Mouse (Mus musculus) kidney, postnatal 0 days (tissue): ENCODE data around the gene Dck. TPM values are rescaled to one million over a fixed set of nuclear protein-coding genes. Genes with fewer than 3 reads are reported as not detected.

Experiments
- ATAC-seq: fragments of 200-750 bp; cut with Nextera tagmentation; replicated peaks from 2 replicates; pipeline ENCODE4 v1.8.0; 2017; ENCODE audit warnings: low read depth, moderate number of reproducible peaks, moderate TSS enrichment, moderate library complexity; ENCODE audit not compliant: low FRiP score
- DNase-seq: peaks from one replicate; pipeline ENCODE4 v3.0.0-alpha.2; 2016; ENCODE audit warnings: low spot score
- H3K27ac ChIP-seq: fragments of 300-500 bp; sonication (generic); 2 replicates; pipeline ENCODE4 v1.5.1; 2014; ENCODE audit warnings: mild to moderate bottlenecking
- H3K27me3 ChIP-seq: fragments of 300-500 bp; sonication (generic); 2 replicates; pipeline ENCODE4 v1.6.1; 2014; ENCODE audit warnings: low read length, mixed read lengths; ENCODE audit not compliant: insufficient read depth
- H3K36me3 ChIP-seq: fragments of 300-500 bp; sonication (generic); 2 replicates; pipeline ENCODE4 v1.6.1; 2014; ENCODE audit warnings: low read length, mixed read lengths; ENCODE audit not compliant: insufficient read depth
- H3K4me1 ChIP-seq: fragments of 300-500 bp; sonication (generic); replicated peaks from 2 replicates; pipeline ENCODE4 v1.6.1; 2014; ENCODE audit warnings: antibody characterized with exemption, low read length, mixed read lengths; ENCODE audit not compliant: insufficient read depth
- H3K4me2 ChIP-seq: fragments of 300-500 bp; sonication (generic); 2 replicates; pipeline ENCODE4 v1.6.1; 2014; ENCODE audit warnings: mild to moderate bottlenecking, low read length, moderate library complexity, mixed read lengths
- H3K4me3 ChIP-seq: fragments of 300-500 bp; sonication (generic); replicated peaks from 2 replicates; pipeline ENCODE4 v1.5.1; 2014; ENCODE audit warnings: low read depth, low read length
- H3K9ac ChIP-seq: fragments of 300-500 bp; sonication (generic); 2 replicates; pipeline ENCODE4 v1.6.1; 2014; ENCODE audit warnings: low read depth, low read length
- H3K9me3 ChIP-seq: fragments of 300-500 bp; sonication (generic); replicated peaks from 2 replicates; pipeline ENCODE4 v1.6.1; 2016; ENCODE audit warnings: low read length, inconsistent platforms, mixed read lengths
- CTCF ChIP-seq: IDR thresholded peaks from 2 replicates; pipeline ENCODE4 v1.5.1; 2016; ENCODE audit warnings: antibody characterized with exemption, low read depth, mild to moderate bottlenecking, moderate library complexity
- WGBS: fragments of 180-500 bp; shearing (Covaris S2); extraction: QIAGEN DNeasy Blood & Tissue Kit; methylation state at CpG from one replicate; pipeline ENCODE4 v1.1.7; 2014; 5-methylcytosine and 5-hydroxymethylcytosine counted together
- polyA plus RNA-seq: library from polyadenylated mRNA; unstranded; fragments of >200 nt; fragmentation: Nextera tagmentation; extraction: Ambion mirVana; gene quantifications from 2 replicates; pipeline ENCODE4 v1.2.1, GENCODE M21; 2015

The Dck gene
- polyA plus RNA-seq, 1 experiment from 2014 or later: 20.3 TPM

- H3K4me2 ChIP-seq: peak overlapping the region; percentile 29; the same call in 1 of the 2 replicates
- TF ChIP-seq CTCF: no peak
- WGBS: 38% methylated on average over 6 of the region's 6 CpGs
- H3K4me3 ChIP-seq: no peak overlapping the region
- DNase-seq: peak; percentile 75
- H3K4me1 ChIP-seq: no peaks in the 10 kb centered on the region
- H3K36me3 ChIP-seq: no peaks in the 10 kb centered on the region
- H3K9ac ChIP-seq: no peak overlapping the region
- H3K27ac ChIP-seq: peak overlapping the region; percentile 48; the same call in 1 of the 2 replicates
- H3K9me3 ChIP-seq: no peaks in the 10 kb centered on the region
- no peaks in the 10 kb centered on the region for H3K27me3 ChIP-seq
- ATAC-seq: 0 out of 2 replicates have a peak, but pooled peaks have one; percentile 40
Observed at GRCm38 (mm10) chr5:88797121-88797520, 32.3 kb downstream of the Dck start.

- ATAC-seq (no peak), DNase-seq (no peak)
- H3K4me1 ChIP-seq: no peaks in the 10 kb centered on the region
Observed at GRCm38 (mm10) chr5:88805616-88806015, 40.8 kb downstream of the Dck start.

GRCm38 (mm10) chr5:88806278-88806677 is 41.5 kb downstream of the Dck start:
- 31% methylated on average over 5 of the region's 5 CpGs for WGBS
- H3K4me3 ChIP-seq: no peak overlapping the region
- no peak for TF ChIP-seq CTCF
- H3K9ac ChIP-seq: no peak overlapping the region
- DNase-seq: no peak
- no peaks in the 10 kb centered on the region for H3K9me3 ChIP-seq
- no peak for ATAC-seq
- no peaks in the 10 kb centered on the region for H3K36me3 ChIP-seq
- no peaks in the 10 kb centered on the region for H3K4me1 ChIP-seq
- H3K27ac ChIP-seq: no peak overlapping the region
- H3K27me3 ChIP-seq: no peaks in the 10 kb centered on the region
- H3K4me2 ChIP-seq: no peak overlapping the region

More at GRCm38 (mm10) chr5:88805616-88806015, 40.8 kb downstream of the Dck start:
- H3K9me3 ChIP-seq: no peaks in the 10 kb centered on the region
- TF ChIP-seq CTCF: no peak
- H3K27ac ChIP-seq: no peak overlapping the region
- no peak overlapping the region for H3K4me3 ChIP-seq
- H3K4me2 ChIP-seq: no peak overlapping the region
- H3K36me3 ChIP-seq: no peaks in the 10 kb centered on the region
- no peak overlapping the region for H3K9ac ChIP-seq
- 82% methylated on average over 4 of the region's 4 CpGs for WGBS
- no peaks in the 10 kb centered on the region for H3K27me3 ChIP-seq

- Histone ChIP-seq H3K9me3 (no peaks in the 10 kb centered on the region), H3K4me3 (no peak overlapping the region), H3K27ac (no peak overlapping the region), H3K9ac (no peak overlapping the region), H3K4me2 (no peak overlapping the region), H3K4me1 (no peaks in the 10 kb centered on the region), H3K36me3 (no peaks in the 10 kb centered on the region), H3K27me3 (no peaks in the 10 kb centered on the region)
- 39% methylated on average over 9 of the region's 9 CpGs for WGBS
- no peak for TF ChIP-seq CTCF
- DNase-seq (no peak), ATAC-seq (no peak)
Observed at GRCm38 (mm10) chr5:88807342-88807741, 42.5 kb downstream of the Dck start.

GRCm38 (mm10) chr5:88813188-88813587 is 48.4 kb downstream of the Dck start:
- Histone ChIP-seq H3K4me1 (no peaks in the 10 kb centered on the region), H3K36me3 (no peaks in the 10 kb centered on the region), H3K27me3 (no peaks in the 10 kb centered on the region), H3K4me3 (no peak overlapping the region), H3K9me3 (no peaks in the 10 kb centered on the region), H3K9ac (no peak overlapping the region), H3K4me2 (no peak overlapping the region), H3K27ac (no peak overlapping the region)
- DNase-seq (no peak), ATAC-seq (no peak)
- WGBS: 75% methylated on average over 2 of the region's 2 CpGs
- TF ChIP-seq CTCF: no peak

GRCm38 (mm10) chr5:88814552-88814951 is 49.8 kb downstream of the Dck start:
- H3K36me3 ChIP-seq: no peaks in the 10 kb centered on the region
- no peak overlapping the region for H3K4me3 ChIP-seq
- no peaks in the 10 kb centered on the region for H3K4me1 ChIP-seq
- no peaks in the 10 kb centered on the region for H3K9me3 ChIP-seq
- ATAC-seq (no peak), DNase-seq (no peak)
- TF ChIP-seq CTCF: no peak
- no peaks in the 10 kb centered on the region for H3K27me3 ChIP-seq
- no peak overlapping the region for H3K9ac ChIP-seq
- no peak overlapping the region for H3K4me2 ChIP-seq
- 83% methylated on average over 4 of the region's 4 CpGs for WGBS
- H3K27ac ChIP-seq: no peak overlapping the region

GRCm38 (mm10) chr5:88821542-88821941 is 56.7 kb downstream of the Dck start:
- H3K27me3 ChIP-seq: no peaks in the 10 kb centered on the region
- TF ChIP-seq CTCF: no peak
- no peak overlapping the region for H3K4me3 ChIP-seq
- H3K9ac ChIP-seq: no peak overlapping the region
- WGBS: 33% methylated on average over 1 of the region's 1 CpGs
- H3K36me3 ChIP-seq: no peaks in the 10 kb centered on the region
- 0 out of 2 replicates have a peak overlapping the region, but pooled peaks have one; percentile 31 for H3K27ac ChIP-seq
- DNase-seq (peak; percentile 10), ATAC-seq (peak; percentile 79)
- no peaks in the 10 kb centered on the region for H3K4me1 ChIP-seq
- H3K4me2 ChIP-seq: no peak overlapping the region
- no peaks in the 10 kb centered on the region for H3K9me3 ChIP-seq
